Mouse (Mus musculus): ENCODE data around the gene Gm21987.
A peak's percentile ranks its signal among the peaks of the same experiment; 100 is the strongest.
"Not testable (repeated sequence)": the region's sequence is repeated elsewhere in the genome, so short reads cannot be mapped to it uniquely, and the experiment has no call there.

Gm21987 gene

DNA sequence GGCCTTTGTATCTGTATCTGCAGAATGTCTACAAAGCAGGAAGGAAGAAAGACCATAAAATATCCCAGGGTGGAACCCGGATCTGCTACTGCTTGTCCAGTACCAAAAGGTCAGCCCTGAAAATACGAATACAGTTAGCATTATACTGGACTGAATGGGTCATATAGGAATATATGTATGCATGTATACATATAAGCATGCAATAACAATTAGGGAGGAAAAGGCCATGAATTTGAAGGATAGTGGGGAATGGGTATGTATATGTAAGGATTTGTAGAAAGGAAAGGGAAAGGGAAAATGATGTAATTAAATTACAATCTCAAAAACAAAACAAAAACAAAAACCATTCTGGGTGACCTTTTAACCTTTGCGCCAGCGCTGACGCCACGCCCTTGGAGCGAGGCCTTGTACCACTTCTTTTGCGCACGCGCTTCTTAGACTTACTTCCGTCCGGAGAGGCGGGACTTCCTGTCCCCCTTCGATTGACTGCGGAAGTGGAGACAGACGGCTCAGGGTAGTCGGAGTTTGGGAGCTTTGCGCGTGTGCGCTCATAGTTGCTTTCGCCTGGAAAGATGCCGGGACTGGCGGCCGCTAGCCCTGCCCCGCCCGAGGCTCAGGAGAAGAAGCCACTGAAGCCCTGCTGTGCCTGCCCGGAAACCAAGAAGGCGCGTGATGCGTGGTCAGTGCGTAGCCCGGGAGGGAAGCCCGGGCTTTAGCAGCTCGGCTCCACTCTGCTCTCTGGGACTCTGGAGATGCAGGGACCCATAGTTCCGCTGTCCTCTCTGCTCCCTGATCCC lies at the start of gene Gm21987, which contains the start of gene Cox17:
TSS of gene Gm21987 (plus strand) at position 512 of the 797 bp plus-strand sequence.
TSS of gene Cox17 (plus strand) at position 463 of the 797 bp plus-strand sequence.
- peak; percentile 96 for DNase-seq

GRCm38 (mm10) chr16:38298410-38298809 lies 48.4 kb upstream of the Gm21987 start:
- DNase-seq: no peak

DNA sequence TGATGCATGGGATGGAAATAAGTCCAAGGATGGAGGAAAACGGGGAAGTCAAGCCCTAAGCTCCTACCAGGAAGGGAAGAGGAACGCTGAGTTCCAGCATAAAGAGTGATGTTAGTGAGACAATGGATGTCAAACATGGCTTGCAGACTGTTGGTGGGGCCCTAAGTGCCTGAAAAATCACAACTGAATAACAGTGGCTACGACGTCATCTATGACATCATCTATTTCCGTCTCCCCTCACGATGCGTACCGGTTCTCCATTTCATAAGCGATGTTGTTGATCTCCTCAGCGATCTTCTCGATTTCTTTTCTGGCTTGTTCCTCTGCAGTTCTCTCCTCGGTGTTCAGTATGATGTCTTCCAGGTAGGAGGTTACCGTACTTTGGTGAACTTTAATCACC lies 44.5 kb upstream of the Gm21987 start:
- no peak for DNase-seq

GRCm38 (mm10) chr16:38304460-38305194 lies 42.2 kb upstream of the Gm21987 start:
- DNase-seq: peak; percentile 78

DNA sequence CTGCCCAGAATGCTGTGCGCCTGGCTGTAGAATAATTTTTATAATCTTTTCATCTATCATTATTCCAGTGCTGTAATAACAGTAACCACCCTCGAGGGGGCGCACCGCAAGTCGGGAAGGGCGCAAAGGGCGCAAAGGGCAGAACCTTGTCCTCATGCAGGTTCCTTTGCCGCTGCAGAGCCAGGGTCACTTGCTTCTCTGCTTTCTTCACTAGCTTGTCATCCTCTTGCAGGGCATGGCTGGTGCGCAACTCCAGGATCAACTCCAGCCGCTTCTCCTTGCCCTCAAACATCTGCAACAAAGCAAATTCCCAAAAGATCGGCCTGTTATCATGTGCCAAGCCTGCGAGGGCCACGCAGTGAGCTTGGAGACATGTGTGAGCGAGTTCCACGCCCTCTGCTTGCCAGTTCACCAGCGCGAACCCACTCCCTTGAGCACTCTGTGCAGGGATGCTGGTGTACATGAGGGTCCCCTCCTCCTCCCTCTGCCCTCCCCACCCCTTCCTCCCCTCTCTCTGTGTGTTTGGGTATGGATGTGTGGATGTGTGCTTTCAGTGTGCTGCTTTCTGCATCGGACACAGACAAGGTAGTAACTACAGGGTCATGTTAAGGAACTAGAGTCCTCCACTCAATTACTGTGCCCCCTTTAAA lies 40.1 kb upstream of the Gm21987 start:
- peak; percentile 18 for DNase-seq

DNA sequence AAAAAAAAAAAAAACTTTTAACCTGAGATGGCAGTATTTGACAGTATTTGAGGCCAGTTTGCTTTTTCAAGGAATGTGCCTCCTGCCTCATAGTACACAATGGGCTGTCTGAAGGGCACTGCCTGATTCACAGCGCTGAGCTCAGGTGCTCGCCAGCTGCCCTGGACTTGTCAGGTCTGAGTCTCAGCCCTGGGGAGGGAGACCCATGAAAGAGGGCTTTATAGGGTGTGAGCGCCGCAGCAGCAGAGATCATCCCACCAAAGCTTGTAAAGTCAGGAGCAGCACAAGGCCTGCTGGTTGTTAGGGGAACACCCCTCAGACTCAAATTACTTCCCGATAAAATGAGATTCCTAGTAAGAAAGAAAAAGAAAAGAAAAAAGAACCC lies 39.6 kb upstream of the Gm21987 start:
- no peak for DNase-seq

GRCm38 (mm10) chr16:38307651-38308050 lies 39.2 kb upstream of the Gm21987 start:
- DNase-seq: no peak

- no peak for DNase-seq
Observed at GRCm38 (mm10) chr16:38308195-38308594, 38.6 kb upstream of the Gm21987 start.

GRCm38 (mm10) chr16:38318492-38318891 lies 28.3 kb upstream of the Gm21987 start:
- DNase-seq: no peak

- no peak for DNase-seq
Observed at GRCm38 (mm10) chr16:38319087-38319486, 27.8 kb upstream of the Gm21987 start.

DNA sequence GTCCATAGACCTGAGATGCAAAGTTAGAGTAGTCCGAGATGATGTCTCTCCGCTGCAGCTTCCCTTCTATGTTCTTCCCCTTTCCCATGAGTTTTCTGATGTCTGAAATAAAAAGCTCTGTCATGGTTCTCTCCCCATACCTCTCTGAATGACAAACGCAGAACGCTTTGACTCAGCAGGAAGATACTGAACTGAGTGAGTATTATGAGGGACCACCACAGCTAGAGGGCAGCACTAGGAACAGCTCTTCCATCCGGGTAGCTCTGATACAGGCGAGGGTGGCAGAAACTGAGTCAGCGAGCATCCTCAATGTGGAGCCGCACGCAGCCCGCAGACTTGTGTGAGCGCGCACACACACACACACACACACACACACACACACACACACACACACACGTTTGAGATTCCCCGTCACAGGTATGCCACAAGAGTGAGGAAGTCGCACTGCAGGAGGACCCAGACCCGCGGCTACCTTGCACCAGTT lies 25.3 kb upstream of the Gm21987 start:
- peak; percentile 61 for DNase-seq

- DNase-seq: no peak
Observed at GRCm38 (mm10) chr16:38324311-38324710, 22.5 kb upstream of the Gm21987 start.

DNA sequence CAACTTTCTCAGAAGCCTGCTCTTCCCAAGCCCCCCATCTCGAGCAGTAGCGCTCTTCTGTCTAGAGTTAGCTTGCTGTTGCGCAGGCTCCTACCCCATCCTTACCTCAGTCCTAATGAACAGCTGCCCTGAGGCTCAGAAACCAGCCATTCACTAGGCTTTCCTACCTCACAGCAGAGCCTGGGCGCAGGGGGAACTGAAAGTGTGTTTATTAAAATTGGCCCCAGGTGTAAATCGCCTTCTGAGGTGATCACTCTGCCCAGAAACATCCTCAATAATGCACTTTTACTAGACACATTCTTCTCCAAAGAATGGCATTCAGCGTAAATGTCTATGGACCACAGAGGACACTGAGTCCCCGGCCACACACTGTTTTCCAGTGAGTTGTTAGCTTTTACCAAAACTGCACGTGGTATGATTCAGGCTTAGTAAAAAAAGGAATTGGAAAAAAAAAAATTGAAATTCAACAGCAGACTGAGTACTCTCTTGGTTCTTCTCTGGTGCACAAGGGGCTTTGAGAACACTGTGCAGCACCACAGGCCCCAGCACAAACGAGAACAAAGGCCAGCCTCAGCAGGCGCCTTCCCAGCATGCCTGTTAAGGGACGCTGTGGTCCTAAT lies 20.0 kb upstream of the Gm21987 start:
- DNase-seq: no peak

- DNase-seq: no peak
Observed at GRCm38 (mm10) chr16:38329340-38329739, 17.5 kb upstream of the Gm21987 start.

GRCm38 (mm10) chr16:38334431-38334830 lies 12.4 kb upstream of the Gm21987 start:
- DNase-seq: no peak

DNA sequence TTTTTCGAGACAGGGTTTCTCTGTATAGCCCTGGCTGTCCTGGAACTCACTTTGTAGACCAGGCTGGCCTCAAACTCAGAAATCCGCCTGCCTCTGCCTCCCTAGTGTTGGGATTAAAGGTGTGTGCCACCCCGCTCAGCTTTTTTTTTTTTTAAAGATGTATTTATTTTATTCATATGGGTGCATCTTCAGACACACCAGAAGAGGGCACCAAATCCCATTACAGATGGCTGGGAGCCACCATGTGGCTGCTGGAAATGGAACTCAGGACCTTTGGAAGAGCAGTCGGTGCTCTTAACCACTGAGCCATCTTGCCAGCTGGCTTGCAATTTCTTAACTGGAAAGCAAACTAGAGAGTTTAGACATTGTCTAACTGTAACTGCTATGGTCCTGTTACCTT lies 8.8 kb upstream of the Gm21987 start:
- DNase-seq: not testable (repeated sequence)

DNA sequence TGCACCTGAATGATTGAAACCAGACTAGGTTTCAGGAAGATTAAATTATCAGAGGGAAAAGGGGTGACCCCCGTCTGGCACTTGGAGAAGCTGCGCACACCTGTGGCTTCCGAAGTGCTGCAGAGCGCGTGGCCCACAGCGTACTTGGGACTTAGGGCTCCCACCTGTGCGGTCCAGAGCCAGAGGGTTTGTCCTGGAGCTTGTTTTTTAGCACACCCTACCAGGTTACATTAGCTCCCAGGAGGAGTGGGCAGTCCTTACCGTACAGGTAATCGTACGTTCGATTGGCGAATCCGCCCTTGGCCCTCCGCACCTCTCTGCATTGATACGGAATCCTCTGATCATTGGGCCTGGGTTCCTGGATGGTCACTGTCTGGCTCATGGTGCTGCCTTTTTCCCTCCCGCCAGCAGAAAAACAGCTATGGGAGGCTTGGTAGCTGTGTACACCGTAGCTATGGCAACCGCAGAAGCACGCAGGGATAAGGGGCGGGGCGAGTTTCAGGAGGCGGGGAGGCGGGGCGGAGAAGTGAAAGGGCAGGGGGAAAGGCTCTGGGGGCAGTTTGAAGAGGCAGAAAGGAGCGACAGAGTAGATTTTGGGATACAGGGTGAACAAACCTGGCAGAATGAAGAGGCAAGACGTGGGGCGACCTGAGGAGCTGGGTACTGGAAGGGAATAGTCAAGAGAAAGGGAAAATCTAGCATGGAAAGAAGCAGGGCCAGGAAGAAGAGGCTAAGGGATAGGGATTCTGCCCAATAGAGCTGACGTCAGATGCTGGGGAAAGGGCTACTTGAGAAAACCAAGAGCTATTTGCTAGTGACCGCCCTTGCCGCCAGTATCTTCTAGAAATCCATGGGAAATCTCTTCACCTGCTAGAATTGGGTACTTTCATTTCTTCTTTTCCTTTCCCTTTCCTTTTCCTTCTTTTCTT lies 5.2 kb upstream of the Gm21987 start, which contains the start of gene Maats1:
TSS of gene Maats1 (minus strand) at position 748 of the 929 bp plus-strand sequence.
- peak; percentile 92 for DNase-seq

DNA sequence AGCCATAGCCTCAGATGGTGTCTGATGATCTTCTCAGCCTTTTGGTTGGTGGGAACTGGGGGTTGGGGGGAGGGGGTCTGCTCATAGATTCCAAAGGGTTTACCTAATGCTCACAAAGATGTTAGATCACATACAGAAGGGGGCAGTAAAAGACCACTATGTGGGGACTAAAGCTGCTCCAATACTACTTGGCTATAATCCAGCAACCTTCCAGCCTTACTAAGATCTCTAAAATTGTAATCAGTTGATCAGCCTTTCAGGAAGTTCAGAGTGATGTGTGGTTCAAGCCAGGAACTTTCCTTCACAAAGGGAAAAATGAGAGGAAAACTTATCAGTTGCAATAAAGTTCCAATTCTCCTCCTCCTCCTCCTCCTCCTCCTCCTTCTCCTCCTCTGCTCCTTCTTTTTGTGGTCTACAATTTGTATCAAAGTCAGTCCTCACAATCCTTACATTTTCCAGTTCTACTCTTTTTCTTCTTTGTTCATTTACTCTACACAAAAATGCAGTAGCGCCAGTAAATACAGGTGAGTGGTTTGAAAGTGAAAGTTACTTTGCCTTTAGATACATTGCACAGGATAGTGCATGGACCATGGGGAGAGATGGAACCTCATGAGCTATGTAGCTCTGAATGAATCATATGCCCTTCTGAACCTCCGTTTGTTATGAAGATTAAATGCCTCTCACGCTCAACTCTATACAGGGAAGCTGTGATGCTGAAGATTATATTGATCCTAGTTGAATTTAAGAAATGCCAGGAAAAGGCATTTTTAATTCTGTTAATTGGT lies 1.7 kb upstream of the Gm21987 start:
- DNase-seq: peak; percentile 56

DNA sequence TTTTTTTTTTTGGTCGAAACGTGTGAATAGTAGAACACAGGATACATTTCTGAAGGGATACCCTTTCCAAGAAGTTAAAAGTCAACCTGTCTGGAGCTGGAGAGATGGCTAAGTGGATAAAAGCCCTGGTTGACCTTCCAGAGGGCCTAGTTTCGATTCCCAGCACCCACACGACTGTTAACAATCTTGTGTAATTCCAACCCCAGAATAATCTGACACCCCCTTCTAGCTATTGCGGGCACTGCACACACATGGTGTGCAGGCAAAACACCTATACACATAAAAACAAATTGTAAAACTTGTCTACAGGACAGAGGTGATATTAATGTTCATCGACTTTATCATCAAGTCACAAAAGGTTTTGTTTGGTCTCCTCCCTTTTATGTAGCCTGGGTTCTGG lies 748 bp downstream of the Gm21987 start:
- no peak for DNase-seq

DNA sequence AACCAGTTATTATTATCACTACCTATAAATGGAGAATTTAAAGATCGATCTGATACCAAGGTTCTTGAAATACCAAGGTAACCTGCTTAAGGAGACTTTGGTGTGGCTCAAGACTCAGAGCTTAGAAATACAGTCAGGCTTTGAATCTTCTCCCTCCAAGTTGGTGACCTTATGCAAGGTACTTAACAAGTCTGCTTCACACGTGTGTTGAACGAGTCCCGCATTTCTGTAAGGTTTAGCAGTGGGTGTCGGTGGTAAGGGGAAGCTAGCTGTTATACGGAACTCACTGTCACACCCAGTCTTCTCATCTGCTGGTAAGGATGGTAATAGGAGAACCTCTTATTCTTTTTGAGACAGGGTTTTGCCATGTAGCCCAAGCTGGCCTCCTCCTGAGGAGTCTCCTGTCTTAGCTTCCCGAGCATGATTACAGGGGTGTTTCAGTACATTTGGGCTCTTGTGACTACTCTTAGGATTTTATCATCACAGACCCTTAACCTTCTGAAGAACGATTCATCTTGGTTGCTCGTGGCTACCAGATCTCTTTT lies 1.4 kb downstream of the Gm21987 start:
- no peak for DNase-seq

DNA sequence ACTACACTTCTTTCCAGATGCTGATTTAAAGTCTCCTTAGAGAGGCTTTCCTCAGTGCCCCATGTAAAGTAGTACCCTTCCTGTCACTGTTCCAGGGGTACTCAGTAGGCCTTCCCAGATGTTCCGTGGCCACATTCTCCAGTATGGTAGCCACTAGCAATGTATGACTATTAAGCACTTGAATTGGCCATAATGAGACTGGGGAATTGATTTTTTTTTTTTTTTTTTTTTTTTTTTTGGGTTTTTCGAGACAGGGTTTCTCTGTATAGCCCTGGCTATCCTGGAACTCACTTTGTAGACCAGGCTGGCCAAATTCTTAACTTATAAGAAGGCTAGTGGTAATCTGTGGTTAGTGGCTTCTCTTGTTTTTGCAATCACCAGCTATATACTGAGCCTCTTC lies 3.0 kb downstream of the Gm21987 start:
- DNase-seq: no peak

Measured in lung, postnatal 10 days (tissue).